Mouse (Mus musculus) kidney, adult 18-20 months (tissue): Measurements from ENCODE around the gene Ovca2.

Source experiments
- DNase-seq: peaks from one replicate; pipeline ENCODE4 v3.0.0; 2021

Ovca2 gene

DNA sequence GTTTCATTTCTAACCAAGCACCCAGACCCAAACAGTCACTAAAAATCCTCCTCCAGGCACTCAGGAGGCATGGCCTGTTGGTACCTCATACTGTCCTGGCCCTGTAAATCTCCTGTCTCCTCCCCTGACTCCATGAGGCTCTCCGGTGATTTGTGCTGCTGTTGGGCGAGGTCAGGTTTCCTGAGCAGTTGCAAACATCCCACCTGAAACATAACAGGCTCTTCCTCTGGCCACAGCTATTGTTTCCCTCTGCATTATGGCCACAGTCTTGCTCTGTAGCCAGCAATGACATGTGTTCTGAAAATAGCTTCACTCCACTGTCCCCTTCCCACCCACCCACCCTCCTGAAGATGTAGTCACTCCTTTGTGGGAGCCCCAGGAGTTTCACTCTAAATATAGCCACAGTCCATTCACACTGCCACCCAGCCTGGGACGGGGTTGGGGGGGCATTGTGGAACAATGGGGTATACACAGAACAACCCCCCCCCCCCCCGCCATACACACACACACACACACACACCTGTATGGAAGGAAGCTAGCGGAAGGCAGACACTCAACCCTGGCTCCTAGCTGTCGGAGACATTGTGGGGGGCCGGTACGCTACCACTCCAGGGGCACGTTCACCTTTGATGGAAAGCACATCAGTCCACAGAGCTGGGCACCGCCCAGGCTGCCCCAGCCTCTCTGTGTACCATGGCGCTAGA is 30.2 kb downstream of the Ovca2 start:
- DNase-seq: no peak

DNA sequence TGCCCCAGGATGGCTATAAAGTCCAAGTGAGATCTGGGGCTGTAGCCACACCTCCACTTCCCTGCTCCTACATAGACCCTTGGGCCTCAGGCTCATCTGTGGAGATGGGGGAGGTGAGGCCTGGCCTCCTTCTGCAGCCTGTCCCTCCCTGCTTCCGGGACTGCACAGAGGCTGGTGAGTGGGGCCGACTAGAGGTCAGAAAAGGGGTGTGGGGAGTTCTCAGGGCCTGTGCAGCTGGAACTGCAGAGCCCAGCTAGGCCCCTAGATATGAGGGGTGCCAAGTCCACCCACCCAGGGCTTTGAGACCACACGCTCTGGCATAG is 30.8 kb downstream of the Ovca2 start:
- peak; percentile 21 for DNase-seq

DNA sequence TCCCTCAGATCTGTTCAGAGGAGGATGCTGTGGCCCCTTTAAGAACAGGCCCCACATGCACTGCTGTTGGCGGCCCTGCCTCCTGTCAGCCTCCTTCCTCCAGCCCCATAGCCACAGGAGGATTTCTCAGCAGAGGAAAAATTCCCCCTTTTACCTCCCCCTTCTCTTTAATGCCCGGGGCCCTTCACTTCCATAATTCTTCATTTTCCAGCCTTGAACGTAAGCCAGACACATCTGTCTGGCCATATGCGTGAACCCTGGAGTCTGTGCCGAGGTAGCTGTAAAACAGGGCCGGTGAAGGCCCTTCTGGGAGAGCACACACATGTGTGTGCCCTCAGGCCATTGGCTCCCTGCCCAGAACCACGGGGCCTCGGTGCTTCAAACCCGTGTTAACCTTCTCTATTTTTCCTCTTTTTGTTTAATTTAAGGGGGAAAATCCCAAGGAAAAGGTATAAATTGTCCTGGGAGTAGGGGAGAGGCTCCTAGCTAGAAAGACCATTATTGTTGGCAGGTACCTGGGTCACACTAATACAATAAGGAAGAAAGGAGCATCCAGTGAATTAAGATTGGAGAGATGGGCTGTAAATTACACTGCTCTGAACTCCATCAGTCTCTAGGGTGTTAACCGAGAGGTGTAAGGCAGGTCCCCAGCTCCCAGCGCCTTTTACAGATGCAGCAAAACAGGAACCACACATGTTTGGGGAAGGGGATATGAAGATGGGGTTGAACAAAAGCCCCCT is 31.4 kb downstream of the Ovca2 start:
- peak; percentile 31 for DNase-seq

GRCm38 (mm10) chr11:75145841-75146240 is 32.8 kb downstream of the Ovca2 start:
- DNase-seq: no peak

DNA sequence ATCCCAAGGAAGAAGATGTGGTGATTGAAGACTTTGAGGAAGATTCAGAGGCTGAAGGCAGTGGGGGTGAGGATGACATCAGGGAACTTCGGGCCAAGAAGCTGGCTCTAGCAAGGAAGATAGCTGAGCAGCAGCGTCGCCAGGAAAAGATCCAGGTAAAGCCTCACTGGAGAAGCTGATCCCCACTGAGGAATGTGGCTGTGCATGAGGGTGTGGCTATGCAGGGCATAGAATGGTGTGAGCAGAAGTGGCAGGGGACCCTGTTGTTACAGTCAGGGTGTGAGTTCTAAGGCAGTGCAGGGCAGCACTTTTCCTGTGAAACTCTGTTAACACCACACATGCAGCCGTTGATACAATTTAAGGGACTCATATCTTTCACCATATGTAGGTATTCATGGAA is 35.9 kb downstream of the Ovca2 start:
- no peak for DNase-seq

- no peak for DNase-seq
These were observed 36.7 kb downstream of the Ovca2 start for GRCm38 (mm10) chr11:75141913-75142312.

GRCm38 (mm10) chr11:75141038-75141437 is 37.6 kb downstream of the Ovca2 start:
- no peak for DNase-seq

DNA sequence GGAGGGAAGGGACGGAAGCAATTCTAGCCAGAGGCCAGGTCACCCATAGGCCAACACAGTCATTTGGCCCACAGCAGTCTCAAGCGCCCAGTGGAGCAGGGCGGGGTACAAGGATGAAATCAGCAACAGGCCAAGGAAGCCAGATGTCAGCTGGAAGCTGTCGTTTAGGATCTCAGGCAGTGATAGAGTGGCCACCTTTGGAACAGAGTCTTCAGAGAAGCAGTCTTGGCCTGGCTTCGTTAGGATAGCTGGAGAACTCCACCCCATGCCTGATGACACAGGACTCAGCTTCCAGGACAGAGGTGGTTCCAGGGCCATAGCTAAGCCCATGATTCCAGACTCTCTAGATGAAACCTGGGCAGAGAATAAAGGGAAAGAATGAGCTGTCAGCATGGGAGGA is 38.2 kb downstream of the Ovca2 start:
- no peak for DNase-seq

- peak; percentile 72 for DNase-seq
These were observed 39.3 kb downstream of the Ovca2 start for GRCm38 (mm10) chr11:75139122-75139963.

- DNase-seq: peak; percentile 67
These were observed 41.8 kb downstream of the Ovca2 start for GRCm38 (mm10) chr11:75136666-75137398.

DNA sequence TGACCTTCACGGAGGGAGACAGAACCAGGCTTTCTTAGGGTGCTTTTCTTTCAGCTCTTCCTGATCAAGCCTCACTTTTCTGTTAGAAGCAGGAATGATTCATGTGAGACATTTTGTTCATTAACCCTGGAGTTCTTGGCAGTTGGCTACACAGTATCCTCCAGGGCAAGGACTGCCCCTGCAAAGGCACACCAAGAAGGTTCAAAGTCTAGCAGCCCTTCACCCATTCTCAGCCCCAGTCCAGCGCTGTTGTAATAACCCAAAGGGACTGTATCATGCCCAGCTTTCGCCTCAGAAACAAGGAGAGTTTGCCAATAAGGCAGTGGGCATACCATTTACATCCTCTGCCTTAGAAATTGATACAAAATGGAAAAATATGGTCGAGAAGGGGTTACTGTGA is 43.3 kb downstream of the Ovca2 start:
- peak; percentile 58 for DNase-seq

DNA sequence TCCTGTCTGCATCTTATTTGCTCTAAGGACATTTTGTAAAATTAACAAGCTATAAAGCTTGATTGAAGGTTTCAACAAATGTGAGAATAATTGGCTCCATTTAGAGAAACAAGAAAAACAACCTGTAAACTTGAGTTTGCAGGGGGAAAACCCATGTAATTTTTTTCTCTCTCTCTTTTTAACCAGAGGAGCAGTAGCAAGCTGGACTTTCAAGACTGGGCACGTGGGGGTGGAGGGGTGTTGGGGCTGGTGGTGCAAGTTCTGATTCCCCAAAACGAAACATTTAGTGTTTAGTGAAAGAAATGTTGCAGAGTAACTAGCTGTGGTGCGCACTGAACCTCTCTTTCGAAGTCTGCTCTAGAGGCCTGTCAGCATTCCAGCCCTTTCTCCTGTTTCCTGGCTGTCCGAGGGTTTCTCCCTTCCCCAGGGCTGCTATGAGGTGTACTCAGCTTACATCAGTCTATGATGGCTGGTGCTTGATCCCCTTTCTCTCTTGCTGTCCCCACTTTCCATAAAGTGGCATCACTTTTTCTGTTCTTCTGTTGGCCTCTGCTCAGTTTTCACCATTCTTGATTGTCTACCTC is 44.1 kb downstream of the Ovca2 start:
- no peak for DNase-seq

DNA sequence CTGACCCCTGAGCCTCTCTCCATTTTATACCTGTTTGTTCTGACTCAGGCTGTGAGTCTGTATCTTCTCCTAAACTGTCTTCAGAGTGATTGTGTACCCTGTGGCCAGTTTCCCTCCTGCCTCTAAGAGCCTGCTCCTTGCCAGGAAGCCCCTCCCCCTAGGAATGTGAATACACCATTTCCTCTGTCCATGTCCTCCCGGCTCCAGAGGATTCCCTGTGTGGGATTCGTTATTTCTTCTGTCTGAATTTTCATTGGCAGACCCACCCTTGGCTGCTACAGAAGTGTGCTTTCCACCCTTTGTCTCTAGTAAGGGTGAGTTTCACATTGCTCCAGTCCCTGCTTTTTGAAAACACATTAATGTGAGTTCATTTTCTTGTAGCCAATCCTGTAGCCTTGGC is 44.7 kb downstream of the Ovca2 start:
- no peak for DNase-seq

GRCm38 (mm10) chr11:75133391-75133790 is 45.2 kb downstream of the Ovca2 start:
- no peak for DNase-seq

GRCm38 (mm10) chr11:75132278-75132677 is 46.4 kb downstream of the Ovca2 start:
- peak; percentile 66 for DNase-seq

DNA sequence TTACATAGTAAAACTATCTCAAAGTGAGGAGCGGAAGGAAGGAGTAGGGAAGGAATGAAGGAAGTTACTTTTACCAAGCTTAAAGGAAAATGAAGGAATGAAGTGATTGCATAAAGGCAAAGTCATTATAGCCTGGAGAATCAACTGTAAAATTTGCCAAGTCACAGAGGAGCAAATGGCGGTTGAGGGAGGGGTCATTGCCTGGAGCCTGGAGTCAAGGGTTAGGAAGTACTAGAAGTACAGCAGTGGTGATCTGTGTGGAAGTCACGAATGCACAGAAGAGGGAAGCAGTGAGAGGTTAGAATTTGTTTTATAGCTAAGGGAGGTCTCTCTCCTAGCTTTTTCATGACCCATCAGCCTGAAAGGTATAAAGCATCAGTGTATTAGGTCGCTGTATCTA is 47.3 kb downstream of the Ovca2 start:
- no peak for DNase-seq

- no peak for DNase-seq
These were observed 49.2 kb downstream of the Ovca2 start for GRCm38 (mm10) chr11:75129481-75129880.

- DNase-seq: no peak
These were observed 52.3 kb downstream of the Ovca2 start for GRCm38 (mm10) chr11:75126384-75126783.
